Mouse (Mus musculus): ENCODE measurements around the gene Gbp8.

DNA sequence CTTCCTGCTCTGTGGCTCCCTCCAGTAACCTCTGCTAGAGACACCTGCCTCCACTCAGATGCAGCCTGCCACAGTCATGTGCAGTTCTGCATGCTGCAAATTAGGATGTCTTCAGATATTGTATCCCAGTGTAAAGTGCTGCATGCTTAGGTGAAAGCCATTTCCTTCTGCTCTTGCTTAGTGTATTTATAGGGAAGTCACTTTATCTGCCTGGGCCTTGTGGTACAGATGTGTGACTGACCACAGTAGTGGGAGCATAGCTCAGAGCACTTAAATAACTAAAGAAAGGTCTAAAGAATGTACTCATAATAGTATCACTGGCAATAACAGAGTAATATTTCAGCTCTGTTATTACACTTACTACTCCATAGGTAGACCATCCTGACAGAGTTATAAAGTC, 57.4 kb downstream of the Gbp8 start:
- TF ChIP-seq CTCF (conservative IDR thresholded peaks at IDR 0.05; ENCODE audit: low read length) (no peak), POU5F1 (IDR thresholded peaks at IDR 0.05; ENCODE audit: borderline replicate concordance, low read length) (no peak)
